Mouse (Mus musculus) heart, adult 2 months (tissue): ENCODE measurements around the gene Arhgef6.
A peak's percentile ranks its signal among the peaks of the same experiment; 100 is the strongest.

Experiments used
- CTCF ChIP-seq: fragments of 200-600 bp; IDR thresholded peaks from 2 replicates; pipeline ENCODE4 v1.8.1; 2022; ENCODE audit warnings: antibody characterized with exemption, mild to moderate bottlenecking, moderate library complexity
- EP300 ChIP-seq: fragments of 200-500 bp; IDR thresholded peaks from 2 replicates; pipeline ENCODE4 v1.6.1; 2011; ENCODE audit warnings: low read depth, low read length, control low read depth; ENCODE audit not compliant: insufficient read depth

DNA sequence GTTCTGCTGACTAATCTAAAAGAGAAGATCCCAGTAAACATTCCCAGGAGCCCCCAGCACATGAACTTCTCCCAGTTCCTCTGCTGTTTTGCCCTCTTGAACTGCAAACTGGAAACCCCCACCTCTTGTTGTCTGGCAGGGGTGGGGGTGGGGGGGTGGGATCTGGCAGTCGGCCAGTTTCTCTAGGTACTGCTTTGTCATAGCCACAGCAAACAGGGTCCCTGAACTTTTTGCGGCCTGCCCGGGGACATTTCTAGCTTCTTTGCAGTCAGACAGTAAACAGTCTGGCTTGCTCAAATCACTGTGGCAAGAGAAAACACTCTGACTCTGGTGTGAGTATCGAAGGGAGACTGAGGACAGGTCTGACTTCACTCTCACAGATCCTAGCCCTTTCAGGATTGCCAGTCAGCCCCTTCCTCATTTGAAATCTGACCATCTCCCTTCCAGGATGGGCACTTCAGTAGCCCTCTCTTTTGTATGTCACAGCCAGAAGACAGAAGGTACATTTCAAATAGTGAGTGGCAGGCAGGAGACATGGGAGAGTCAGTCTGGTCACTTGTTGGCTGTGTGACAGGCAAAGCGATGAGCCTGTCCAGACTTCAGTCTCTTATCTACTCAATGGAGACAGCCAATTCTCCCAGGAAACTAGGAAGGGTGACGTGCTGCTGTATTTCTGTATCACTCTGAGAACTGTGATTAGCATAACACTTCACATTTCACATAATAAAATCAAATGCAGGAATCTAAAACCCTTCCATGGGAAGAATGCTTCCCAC, 60.8 kb downstream of the Arhgef6 start:
- no peak for TF ChIP-seq CTCF
- TF ChIP-seq EP300, result 0 out of 2 replicates have a peak, but pooled peaks have one; percentile 13
